Mouse (Mus musculus) spleen, postnatal 0 days (tissue): ENCODE measurements around the gene Fam171a1. TPM values are rescaled to one million over a fixed set of nuclear protein-coding genes. Genes with fewer than 3 reads are reported as not detected.

Experiments
- polyA plus RNA-seq: library from polyadenylated mRNA; unstranded; fragments of >200 nt; fragmentation: Nextera tagmentation; extraction: Ambion mirVana; gene quantifications from 2 replicates; pipeline ENCODE4 v1.2.1, GENCODE M21; 2015

Gene Fam171a1
- polyA plus RNA-seq: 6.2 and 7.7 TPM in 2 replicates

DNA sequence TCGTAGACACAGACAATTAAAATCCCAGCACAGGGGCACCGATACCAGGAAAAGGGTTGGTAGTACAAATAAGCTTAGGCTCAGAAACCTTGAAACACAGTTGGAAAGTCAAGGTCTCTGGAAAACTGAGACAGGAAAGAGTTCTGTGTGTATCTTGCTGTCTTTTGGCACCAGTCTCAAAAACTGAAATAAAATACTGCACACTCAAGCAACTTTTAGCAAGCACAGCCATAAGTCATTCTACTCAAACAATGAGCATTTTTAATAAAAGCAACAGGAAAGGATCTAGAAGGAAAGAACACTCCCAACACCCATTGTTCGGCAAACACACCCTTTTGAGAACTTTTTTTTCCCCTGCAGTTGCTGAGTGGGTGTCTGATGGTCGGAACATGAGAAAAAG, at the start of gene Fam171a1:
Gene Fam171a1, plus strand, starts transcription at position 359 of the 400 bp plus-strand sequence.

Other genes with a start within 250 kb of the Fam171a1 start
- gene Nmt2, start 170.0 kb downstream of the Fam171a1 start, polyA plus RNA-seq: 20.2 and 21.0 TPM in 2 replicates
- 15.2 and 17.4 TPM in 2 replicates for gene Rpp38, start 218.4 kb downstream of the Fam171a1 start, polyA plus RNA-seq
- 0.34 TPM in 1 of 2 replicates, not detected in the other for gene Acbd7, start 221.9 kb downstream of the Fam171a1 start, polyA plus RNA-seq